In genomic region chr6:55043206-55043605, GRCm38 (mm10) we compare ENCODE assay signal across 12 mouse cellular contexts.
"Had no signal": no experiment of that assay in that cellular context is flagged by ENCODE, and none has a peak within 500 bp of the region (broad histone marks: within the 10 kb centered on the region; RNA-seq: fewer than 3 reads in every experiment).

No protein-coding gene starts in this region.

- DNase-seq: kidney, adult 11 months; lung, adult 2 months; lung, postnatal 36 days; right cerebral cortex, adult 18-20 months; right cerebral cortex, postnatal 25 days; thymus, postnatal 4 days had no signal

- H3K27ac ChIP-seq: left cerebral cortex, adult 2 months; limb, embryonic 10.5 days; liver, embryonic 15.5 days; midbrain, embryonic 12.5 days; neural tube, embryonic 15.5 days had no signal

- H3K9me3 ChIP-seq: limb, embryonic 10.5 days; liver, embryonic 15.5 days; midbrain, embryonic 12.5 days; neural tube, embryonic 15.5 days had no signal

- H3K9ac ChIP-seq: liver, embryonic 15.5 days; midbrain, embryonic 12.5 days; neural tube, embryonic 15.5 days had no signal

- H3K4me2 ChIP-seq: liver, embryonic 11.5 days; liver, embryonic 15.5 days; midbrain, embryonic 12.5 days; neural tube, embryonic 15.5 days had no signal

- H3K27me3 ChIP-seq: liver, embryonic 15.5 days; midbrain, embryonic 12.5 days; neural tube, embryonic 15.5 days had no signal

- H3K4me3 ChIP-seq: left cerebral cortex, adult 2 months; limb, embryonic 10.5 days; liver, embryonic 15.5 days; midbrain, embryonic 12.5 days; neural tube, embryonic 15.5 days had no signal
